Mouse (Mus musculus) cerebellum, adult 11-12 months (tissue): ENCODE data around the gene Hyls1.

Source experiments
- DNase-seq: peaks from one replicate; pipeline ENCODE4 v3.0.0; 2022

Gene Hyls1

GRCm38 (mm10) chr9:35543099-35543860 is 26.9 kb downstream of the Hyls1 start:
- DNase-seq: no peak

- DNase-seq: no peak
Observed at GRCm38 (mm10) chr9:35541941-35542340, 28.3 kb downstream of the Hyls1 start.

- peak; percentile 55 for DNase-seq
Observed at GRCm38 (mm10) chr9:35541488-35541887, 28.7 kb downstream of the Hyls1 start.

- DNase-seq: no peak
Observed at GRCm38 (mm10) chr9:35541024-35541423, 29.2 kb downstream of the Hyls1 start.

- no peak for DNase-seq
Observed at GRCm38 (mm10) chr9:35539001-35539750, 31.0 kb downstream of the Hyls1 start.

GRCm38 (mm10) chr9:35535876-35536275 is 34.3 kb downstream of the Hyls1 start:
- DNase-seq: no peak

GRCm38 (mm10) chr9:35535110-35535509 is 35.1 kb downstream of the Hyls1 start:
- peak; percentile 43 for DNase-seq

GRCm38 (mm10) chr9:35533266-35533665 is 36.9 kb downstream of the Hyls1 start:
- no peak for DNase-seq

GRCm38 (mm10) chr9:35529796-35530195 is 40.4 kb downstream of the Hyls1 start:
- no peak for DNase-seq

- DNase-seq: no peak
Observed at GRCm38 (mm10) chr9:35529141-35529540, 41.1 kb downstream of the Hyls1 start.

- DNase-seq: peak; percentile 77
Observed at GRCm38 (mm10) chr9:35523941-35524411, 46.2 kb downstream of the Hyls1 start.

GRCm38 (mm10) chr9:35523541-35523940 is 46.7 kb downstream of the Hyls1 start:
- peak; percentile 61 for DNase-seq

GRCm38 (mm10) chr9:35522821-35523515 is 47.2 kb downstream of the Hyls1 start:
- DNase-seq: no peak

GRCm38 (mm10) chr9:35522241-35522640 is 48.0 kb downstream of the Hyls1 start:
- DNase-seq: no peak

GRCm38 (mm10) chr9:35520631-35521348 is 49.4 kb downstream of the Hyls1 start:
- DNase-seq: no peak

GRCm38 (mm10) chr9:35518169-35518568 is 52.0 kb downstream of the Hyls1 start, which contains the start of gene Gm1113:
TSS of gene Gm1113 (minus strand) at chr9:35518269.
- no peak for DNase-seq

GRCm38 (mm10) chr9:35516711-35517110 is 53.5 kb downstream of the Hyls1 start:
- DNase-seq: no peak

- no peak for DNase-seq
Observed at GRCm38 (mm10) chr9:35516182-35516581, 54.0 kb downstream of the Hyls1 start.

- no peak for DNase-seq
Observed at GRCm38 (mm10) chr9:35513900-35514299, 56.3 kb downstream of the Hyls1 start.
